Mouse (Mus musculus): ENCODE measurements around the gene Wdr43.

DNA sequence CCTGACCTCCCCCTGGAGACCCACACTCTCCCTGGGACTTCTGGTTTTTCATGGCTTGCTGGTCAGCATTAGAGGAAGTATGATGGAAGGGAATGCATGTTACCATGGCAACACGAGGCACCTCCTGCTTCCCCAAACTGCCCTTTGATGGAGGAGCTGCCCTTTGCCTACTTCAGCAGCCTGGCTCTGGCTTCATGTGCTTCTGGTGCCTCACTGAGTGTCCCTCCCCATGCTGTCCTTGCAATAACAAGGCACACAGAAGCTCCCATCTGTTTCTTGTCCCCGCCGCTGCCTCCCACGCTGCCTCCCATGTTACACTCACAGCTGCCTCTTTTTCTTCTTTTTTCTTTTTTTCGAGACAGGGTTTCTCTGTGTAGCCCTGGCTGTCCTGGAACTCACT is 77.6 kb downstream of the Wdr43 start:
- TF ChIP-seq GATA1 (IDR thresholded peaks at IDR 0.05; ENCODE audit: low read length) (no peak), TAL1 (IDR thresholded peaks at IDR 0.05; ENCODE audit: low read length) (no peak)
